Mouse (Mus musculus) liver, adult 2 months (tissue): Measurements from ENCODE around the gene 2010003K11Rik. TPM values are rescaled to one million over a fixed set of nuclear protein-coding genes. Genes with fewer than 3 reads are reported as not detected.

ENCODE experiments used
- DNase-seq: peaks from one replicate; pipeline ENCODE4 v3.0.0-alpha.2; 2011; ENCODE audit warnings: low read depth, low spot score; ENCODE audit errors: extremely low read depth
- H3K27ac ChIP-seq: fragments of 200-500 bp; replicated peaks from 2 replicates; pipeline ENCODE4 v1.5.1; 2012; ENCODE audit warnings: low read depth, mild to moderate bottlenecking, control low read depth, inconsistent platforms, low read length; ENCODE audit not compliant: insufficient read depth
- H3K27me3 ChIP-seq: fragments of 200-500 bp; 2 replicates; pipeline ENCODE4 v1.6.1; 2012; ENCODE audit warnings: mild to moderate bottlenecking, moderate library complexity, low read length, inconsistent platforms; ENCODE audit not compliant: control insufficient read depth, insufficient read depth
- H3K36me3 ChIP-seq: fragments of 200-500 bp; 2 replicates; pipeline ENCODE4 v1.6.1; 2012; ENCODE audit warnings: low read length, inconsistent platforms; ENCODE audit not compliant: control insufficient read depth, insufficient read depth
- H3K4me1 ChIP-seq: fragments of 200-500 bp; 2 replicates; pipeline ENCODE4 v1.6.1; 2011; ENCODE audit warnings: low read length; ENCODE audit not compliant: control insufficient read depth, insufficient read depth
- H3K4me3 ChIP-seq: fragments of 200-500 bp; 2 replicates; pipeline ENCODE4 v1.5.1; 2011; ENCODE audit warnings: low read depth, mild to moderate bottlenecking, control low read depth, low read length, moderate library complexity; ENCODE audit not compliant: insufficient read depth
- H3K79me2 ChIP-seq: fragments of 200-500 bp; 2 replicates; pipeline ENCODE4 v1.6.1; 2012; ENCODE audit warnings: inconsistent platforms, mild to moderate bottlenecking, low read length, moderate library complexity; ENCODE audit not compliant: control insufficient read depth, insufficient read depth
- H3K9ac ChIP-seq: fragments of 200-500 bp; 2 replicates; pipeline ENCODE4 v1.6.1; 2012; ENCODE audit warnings: low read depth, mild to moderate bottlenecking, control low read depth, inconsistent platforms, low read length
- CTCF ChIP-seq: fragments of 200-500 bp; IDR thresholded peaks from 2 replicates; pipeline ENCODE4 v1.5.1; 2011; ENCODE audit warnings: low read depth, low read length, control low read depth
- POLR2A ChIP-seq: fragments of 200-500 bp; IDR thresholded peaks from 2 replicates; pipeline ENCODE4 v1.6.1; 2011; ENCODE audit warnings: low read length, control low read depth; ENCODE audit not compliant: insufficient read depth; ENCODE audit errors: extremely low read depth
- WGBS: fragments of 180-500 bp; shearing (Covaris S2); methylation state at CpG from one replicate; pipeline ENCODE4 v1.1.7; 2018; 5-methylcytosine and 5-hydroxymethylcytosine counted together
- polyA plus RNA-seq: library from polyadenylated mRNA; depleted of rRNA; stranded (reverse); fragments of >200 nt; gene quantifications from 2 replicates; pipeline ENCODE4 v1.2.3, GENCODE M21; 2012
- total RNA-seq: library from RNA; depleted of rRNA; stranded (reverse); fragments of >200 nt; gene quantifications from 2 replicates; pipeline ENCODE4 v1.2.3, GENCODE M21; 2014

Gene 2010003K11Rik
- total and polyA plus RNA-seq, 2 experiments: 6.3 to 7.5 TPM

GRCm38 (mm10) chr19:4476601-4477257 lies 21.7 kb downstream of the 2010003K11Rik start:
- Histone ChIP-seq H3K27ac (no peak overlapping the region), H3K79me2 (no peaks in the 10 kb centered on the region), H3K9ac (peak overlapping the region; percentile 89), H3K27me3 (peaks cover 5% of the 10 kb centered on the region; the same call in 1 of the 2 replicates), H3K4me1 (peaks cover 6% of the 10 kb centered on the region; the same call in 1 of the 2 replicates), H3K4me3 (peak overlapping the region; percentile 75), H3K36me3 (no peaks in the 10 kb centered on the region)
- TF ChIP-seq CTCF: no peak
- TF ChIP-seq POLR2A: no peak
- WGBS: 2% methylated on average over 70 of the region's 70 CpGs
- DNase-seq: no peak

GRCm38 (mm10) chr19:4475224-4475925 lies 23.0 kb downstream of the 2010003K11Rik start:
- H3K36me3 ChIP-seq: no peaks in the 10 kb centered on the region
- TF ChIP-seq POLR2A (no peak), CTCF (no peak)
- no peak overlapping the region for H3K9ac ChIP-seq
- 87% methylated on average over 11 of the region's 11 CpGs for WGBS
- no peak overlapping the region for H3K27ac ChIP-seq
- H3K79me2 ChIP-seq: no peaks in the 10 kb centered on the region
- DNase-seq: no peak
- H3K4me1 ChIP-seq: peaks cover 6% of the 10 kb centered on the region; the same call in 1 of the 2 replicates
- H3K4me3 ChIP-seq: no peak overlapping the region
- H3K27me3 ChIP-seq: peaks cover 5% of the 10 kb centered on the region; the same call in 1 of the 2 replicates

GRCm38 (mm10) chr19:4474739-4475138 lies 23.6 kb downstream of the 2010003K11Rik start:
- Histone ChIP-seq H3K36me3 (no peaks in the 10 kb centered on the region), H3K9ac (no peak overlapping the region), H3K27me3 (peaks cover 5% of the 10 kb centered on the region; the same call in 1 of the 2 replicates), H3K4me3 (no peak overlapping the region), H3K79me2 (no peaks in the 10 kb centered on the region), H3K27ac (no peak overlapping the region), H3K4me1 (peaks cover 6% of the 10 kb centered on the region; the same call in 1 of the 2 replicates)
- WGBS: 66% methylated on average over 3 of the region's 3 CpGs
- TF ChIP-seq CTCF: no peak
- no peak for TF ChIP-seq POLR2A
- DNase-seq: no peak

- no peak for TF ChIP-seq CTCF
- TF ChIP-seq POLR2A: no peak
- 86% methylated on average over 5 of the region's 5 CpGs for WGBS
- DNase-seq: no peak
- no peaks in the 10 kb centered on the region for H3K36me3 ChIP-seq
- no peaks in the 10 kb centered on the region for H3K79me2 ChIP-seq
- H3K4me1 ChIP-seq: peaks cover 6% of the 10 kb centered on the region; the same call in 1 of the 2 replicates
- H3K27me3 ChIP-seq: peaks cover 5% of the 10 kb centered on the region; the same call in 1 of the 2 replicates
- H3K27ac ChIP-seq: no peak overlapping the region
- no peak overlapping the region for H3K4me3 ChIP-seq
- no peak overlapping the region for H3K9ac ChIP-seq
Measured at GRCm38 (mm10) chr19:4473549-4473948, 24.8 kb downstream of the 2010003K11Rik start.

- H3K4me3 ChIP-seq: no peak overlapping the region
- no peak overlapping the region for H3K9ac ChIP-seq
- no peak overlapping the region for H3K27ac ChIP-seq
- 47% methylated on average over 5 of the region's 5 CpGs for WGBS
- peak; percentile 23 for DNase-seq
- H3K79me2 ChIP-seq: no peaks in the 10 kb centered on the region
- no peaks in the 10 kb centered on the region for H3K4me1 ChIP-seq
- H3K27me3 ChIP-seq: no peaks in the 10 kb centered on the region
- TF ChIP-seq POLR2A (no peak), CTCF (peak; percentile 75)
- no peaks in the 10 kb centered on the region for H3K36me3 ChIP-seq
Measured at GRCm38 (mm10) chr19:4468363-4468762, 30.0 kb downstream of the 2010003K11Rik start.

GRCm38 (mm10) chr19:4464666-4465065 lies 33.7 kb downstream of the 2010003K11Rik start:
- 66% methylated on average over 4 of the region's 4 CpGs for WGBS
- no peak overlapping the region for H3K4me3 ChIP-seq
- H3K36me3 ChIP-seq: no peaks in the 10 kb centered on the region
- H3K27ac ChIP-seq: no peak overlapping the region
- H3K9ac ChIP-seq: no peak overlapping the region
- TF ChIP-seq CTCF: no peak
- no peak for TF ChIP-seq POLR2A
- H3K4me1 ChIP-seq: no peaks in the 10 kb centered on the region; the same call in 1 of the 2 replicates
- no peaks in the 10 kb centered on the region for H3K27me3 ChIP-seq
- no peaks in the 10 kb centered on the region for H3K79me2 ChIP-seq
- no peak for DNase-seq
